ENCODE assay signal across 12 mouse cellular contexts in genomic region chr4:143259718-143260349, GRCm38 (mm10). TPM values are rescaled to one million over a fixed set of nuclear protein-coding genes. Genes with fewer than 3 reads are reported as not detected.
DNase-seq lines count a peak whose midpoint lies in the region; ATAC-seq and TF ChIP-seq lines count a peak whose summit lies in the region.
"Had no signal": no experiment of that assay in that cellular context is flagged by ENCODE, and none has a peak within 500 bp of the region (broad histone marks: within the 10 kb centered on the region; RNA-seq: fewer than 3 reads in every experiment).

No protein-coding gene starts in this region.

- no peak overlapping the region for H3K9ac ChIP-seq in kidney, embryonic 16.5 days (replicated peaks; ENCODE audit: low read length)
- no peak overlapping the region for H3K9ac ChIP-seq in hindbrain, postnatal 0 days (replicated peaks; ENCODE audit: low read length)
- no peak overlapping the region for H3K9ac ChIP-seq in neural tube, embryonic 13.5 days
- H3K9ac ChIP-seq: stomach, embryonic 15.5 days had no signal

- H3K27me3 ChIP-seq in kidney, embryonic 16.5 days (ENCODE audit: insufficient read depth, low read length): no peaks in the 10 kb centered on the region
- H3K27me3 ChIP-seq in hindbrain, postnatal 0 days (ENCODE audit: insufficient read depth, low read length): no peaks in the 10 kb centered on the region
- no peaks in the 10 kb centered on the region for H3K27me3 ChIP-seq in neural tube, embryonic 13.5 days
- H3K27me3 ChIP-seq: stomach, embryonic 15.5 days had no signal

- no peak overlapping the region for H3K4me3 ChIP-seq in kidney, embryonic 16.5 days (ENCODE audit: low read length)
- H3K4me3 ChIP-seq in hindbrain, postnatal 0 days (ENCODE audit: low read length): no peak overlapping the region
- H3K4me3 ChIP-seq in neural tube, embryonic 13.5 days: no peak overlapping the region
- H3K4me3 ChIP-seq: stomach, embryonic 15.5 days had no signal

- H3K4me2 ChIP-seq in kidney, embryonic 16.5 days (replicated peaks; ENCODE audit: low read depth, low read length): no peak overlapping the region
- H3K4me2 ChIP-seq in hindbrain, postnatal 0 days (ENCODE audit: low read depth, low read length): no peak overlapping the region
- H3K4me2 ChIP-seq in neural tube, embryonic 13.5 days: no peak overlapping the region
- H3K4me2 ChIP-seq: stomach, embryonic 15.5 days had no signal

- no peaks in the 10 kb centered on the region for H3K9me3 ChIP-seq in kidney, embryonic 16.5 days (ENCODE audit: low read length)
- no peaks in the 10 kb centered on the region for H3K9me3 ChIP-seq in hindbrain, postnatal 0 days (ENCODE audit: low read length)
- no peaks in the 10 kb centered on the region for H3K9me3 ChIP-seq in neural tube, embryonic 13.5 days
- H3K9me3 ChIP-seq: stomach, embryonic 15.5 days had no signal

- DNase-seq in kidney, adult 18-20 months: no peak
- DNase-seq in c-Kit-positive CD71-positive TER-119-negative erythroid progenitor cells, embryonic 14.5 days (ENCODE audit: low read depth): peak; percentile 39
- DNase-seq in hindbrain, postnatal 0 days (ENCODE audit: low spot score): peak; percentile 8
- no peak for DNase-seq in right cerebral cortex, adult 2 months (ENCODE audit: low spot score in 2 of 2)
- no peak for DNase-seq in cerebellum, adult 18-20 months
- DNase-seq: cerebellum, postnatal 10 days; heart, postnatal 14 days; layer of hippocampus, adult 9-11 months had no signal

- ATAC-seq in kidney, embryonic 16.5 days (ENCODE audit: low FRiP score, low TSS enrichment): peak; percentile 53
- ATAC-seq in hindbrain, postnatal 0 days: no peak
- peak; percentile 58 for ATAC-seq in neural tube, embryonic 13.5 days (ENCODE audit: low read depth)
- ATAC-seq in erythroblast, adult 5-6 weeks (replicated peaks; ENCODE audit: low FRiP score, poor library complexity, severe bottlenecking): no peak

- no peak for TF ChIP-seq CTCF in hindbrain, postnatal 0 days (IDR thresholded peaks at IDR 0.05; ENCODE audit: low read depth)

- H3K27ac ChIP-seq in kidney, embryonic 16.5 days (ENCODE audit: low read length): no peak overlapping the region
- H3K27ac ChIP-seq in hindbrain, postnatal 0 days: no peak overlapping the region
- 0 out of 2 replicates have a peak overlapping the region, but pooled peaks have one; percentile 33 for H3K27ac ChIP-seq in neural tube, embryonic 13.5 days (replicated peaks)
- H3K27ac ChIP-seq: stomach, embryonic 15.5 days had no signal

- peaks cover 26% of the 10 kb centered on the region for H3K4me1 ChIP-seq in kidney, embryonic 16.5 days (ENCODE audit: insufficient read depth, low read length)
- H3K4me1 ChIP-seq in hindbrain, postnatal 0 days (ENCODE audit: insufficient read depth, low read length): 0 out of 2 replicates have a peak, but pooled peaks cover 5% of the 10 kb centered on the region
- peaks cover 33% of the 10 kb centered on the region for H3K4me1 ChIP-seq in neural tube, embryonic 13.5 days (replicated peaks)

- 17% methylated on average over 6 of the region's 8 CpGs for WGBS in kidney, embryonic 16.5 days
- 44% methylated on average over 7 of the region's 8 CpGs for WGBS in hindbrain, postnatal 0 days
- 32% methylated on average over 7 of the region's 8 CpGs for WGBS in neural tube, embryonic 13.5 days

- H3K36me3 ChIP-seq in kidney, embryonic 16.5 days (ENCODE audit: insufficient read depth, low read length): no peaks in the 10 kb centered on the region
- no peaks in the 10 kb centered on the region for H3K36me3 ChIP-seq in hindbrain, postnatal 0 days (ENCODE audit: insufficient read depth, low read length)
- no peaks in the 10 kb centered on the region for H3K36me3 ChIP-seq in neural tube, embryonic 13.5 days
- H3K36me3 ChIP-seq: stomach, embryonic 15.5 days had no signal

RNA-seq across cellular contexts. Expression of gene Pdpn, which starts 39.5 kb away (rescaled TPM):
- polyA plus RNA-seq in kidney, embryonic 16.5 days (2015; fragmentation: Nextera tagmentation; extraction: Ambion mirVana): 47.5 and 48.2 TPM in 2 replicates
- 31.8 and 56.8 TPM in 2 replicates for total RNA-seq in hindbrain, postnatal 0 days (2014; rRNA removed)
- 45.5 and 51.4 TPM in 2 replicates for polyA plus RNA-seq in hindbrain, postnatal 0 days (2015; fragmentation: Nextera tagmentation; extraction: Ambion mirVana)
- 64.0 and 77.5 TPM in 2 replicates for polyA plus RNA-seq in neural tube, embryonic 13.5 days (2015; fragmentation: Nextera tagmentation; extraction: Ambion mirVana)
- total RNA-seq in erythroblast, adult 5-6 weeks (2015; ENCODE audit: low replicate concordance): 0.84 TPM in 1 of 2 replicates, not detected in the other
- 0.42 TPM in 1 of 2 replicates, not detected in the other for total RNA-seq in erythroblast, adult 5-6 weeks (2017; ENCODE audit: low replicate concordance)

RNA-seq across cellular contexts. Expression of gene Prdm2, which starts 47.0 kb away (rescaled TPM):
- 9.7 and 11.6 TPM in 2 replicates for polyA plus RNA-seq in kidney, embryonic 16.5 days (2015; fragmentation: Nextera tagmentation; extraction: Ambion mirVana)
- total RNA-seq in hindbrain, postnatal 0 days (2014; rRNA removed): 16.6 and 23.8 TPM in 2 replicates
- polyA plus RNA-seq in hindbrain, postnatal 0 days (2015; fragmentation: Nextera tagmentation; extraction: Ambion mirVana): 10.3 and 11.0 TPM in 2 replicates
- polyA plus RNA-seq in neural tube, embryonic 13.5 days (2015; fragmentation: Nextera tagmentation; extraction: Ambion mirVana): 17.3 and 19.5 TPM in 2 replicates
- total RNA-seq in erythroblast, adult 5-6 weeks (2015; ENCODE audit: low replicate concordance): 8.6 and 15.0 TPM in 2 replicates
- 8.2 and 8.4 TPM in 2 replicates for total RNA-seq in erythroblast, adult 5-6 weeks (2017; ENCODE audit: low replicate concordance)

Comparison
In these comparisons a context has a peak if more than half of its experiments do, and no peak if none do; other contexts are left out.
1. ATAC-seq: peak in kidney, embryonic 16.5 days (single experiment) and neural tube, embryonic 13.5 days (single experiment); none in hindbrain, postnatal 0 days (single experiment) and erythroblast, adult 5-6 weeks (single experiment).
2. DNase-seq: peak in c-Kit-positive CD71-positive TER-119-negative erythroid progenitor cells, embryonic 14.5 days (single experiment) and hindbrain, postnatal 0 days (single experiment); none in kidney, adult 18-20 months (single experiment), right cerebral cortex, adult 2 months (0 of 2) and cerebellum, adult 18-20 months (0 of 2).